Mouse (Mus musculus) heart, adult 2 months (tissue): ENCODE data around the gene Asns.

Source experiments
- CTCF ChIP-seq: fragments of 200-600 bp; IDR thresholded peaks from 2 replicates; pipeline ENCODE4 v1.8.1; 2022; ENCODE audit warnings: antibody characterized with exemption, mild to moderate bottlenecking, moderate library complexity
- POLR2A ChIP-seq: fragments of 200-500 bp; IDR thresholded peaks from 2 replicates; pipeline ENCODE4 v1.6.1; 2011; ENCODE audit warnings: mild to moderate bottlenecking, low read depth, low read length, control low read depth; ENCODE audit not compliant: insufficient read depth

GRCm38 (mm10) chr6:7690456-7690855 lies 2.6 kb downstream of the Asns start:
- TF ChIP-seq CTCF (no peak), POLR2A (no peak)
